Mouse (Mus musculus) embryonic stem cell, embryonic (primary cell): ENCODE measurements at regions not wholly inside any gene's neighbourhood (a gene's known extent, or its start where the extent isn't known, plus 50 kb on each side); places are given as distances from the start of the nearest gene placed in this dataset.

Source experiments
- CTCF ChIA-PET, 4 experiments: fragments of 300-600 bp in 2 of 4; fragments of 350-600 bp in 2 of 4; sonication (Branson Sonifier 250); formaldehyde crosslinking; loops; one replicate each; lab custom pipeline; 2022; ENCODE audit warnings: inconsistent platforms in 2 of 4; lab: Charles Lee
- POLR2A ChIA-PET, 4 experiments: fragments of 300-600 bp in 2 of 4; fragments of 350-600 bp in 2 of 4; sonication (Branson Sonifier 250); formaldehyde crosslinking; loops; one replicate each; lab custom pipeline; 2022; ENCODE audit warnings: antibody characterized with exemption in 4 of 4, inconsistent platforms in 1 of 4; lab: Charles Lee

DNA sequence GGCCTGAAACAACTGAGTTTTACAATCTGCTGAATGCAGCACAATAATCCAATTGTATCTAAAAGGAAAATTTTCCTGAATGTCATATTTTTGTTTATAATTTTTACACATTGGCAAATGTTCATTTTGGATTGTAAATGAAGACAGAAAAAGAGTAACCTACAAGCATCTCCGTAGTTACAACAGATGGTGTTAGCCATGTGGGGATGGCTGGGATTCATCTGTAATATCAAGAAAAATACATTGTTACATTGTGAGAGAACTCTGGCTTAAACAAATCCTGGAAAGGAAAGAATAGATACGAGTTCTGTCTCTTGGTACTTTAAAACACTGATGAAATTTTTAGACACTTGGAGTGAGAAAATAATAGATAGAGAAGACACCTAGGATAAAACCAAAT is 1106.0 kb downstream of the Grm8 start:
- CTCF ChIA-PET: no interaction called here
- POLR2A ChIA-PET: no interaction called here

DNA sequence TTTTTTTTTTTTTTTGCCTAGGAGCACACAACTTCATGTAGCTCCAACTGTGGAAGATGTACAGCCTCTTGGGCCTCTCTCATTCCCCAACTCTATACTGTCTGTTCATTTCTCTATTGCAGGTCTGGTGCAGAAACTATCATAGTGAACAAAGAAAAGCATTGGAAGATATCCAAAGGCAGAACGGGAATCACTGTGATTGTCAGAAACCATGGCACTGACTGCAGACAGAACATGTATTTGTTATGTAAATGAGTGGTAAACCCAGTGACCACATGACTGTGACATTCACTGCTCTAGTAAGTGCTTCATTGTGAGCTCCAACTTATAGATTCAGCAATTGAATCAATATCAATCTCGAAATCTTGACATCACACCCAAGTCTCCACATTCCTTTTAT is 1106.6 kb downstream of the Grm8 start:
- ChIA-PET CTCF (no interaction called here), POLR2A (interaction anchor here in 1 of 4 experiments (0.6 kb wide), 1 partner anchor 18 kb away, joined by 5 read pairs; no protein-coding TSS in a partner anchor)

DNA sequence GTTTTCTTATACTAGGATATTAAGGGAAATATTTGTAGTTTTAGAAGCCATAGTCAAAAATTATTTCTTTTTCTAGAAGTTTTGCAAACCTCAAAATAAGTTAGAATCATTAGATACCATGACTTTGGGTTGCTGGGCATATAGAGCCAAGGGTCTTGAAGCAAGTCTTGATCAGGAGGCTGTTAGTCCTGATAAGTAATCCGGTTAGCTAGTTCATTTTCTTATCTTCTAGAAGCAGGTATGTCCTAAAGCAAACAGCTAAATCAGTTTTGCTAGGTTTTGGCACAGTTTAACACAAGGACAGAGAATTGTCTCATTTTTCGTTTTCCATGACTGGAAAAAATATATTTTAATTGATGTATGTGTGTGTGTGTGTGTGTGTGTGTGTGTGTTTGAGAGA is 1113.3 kb downstream of the Grm8 start:
- ChIA-PET CTCF (no interaction called here), POLR2A (interaction anchor here in 1 of 4 experiments (0.7 kb wide), 1 partner anchor 30 kb away, joined by 4 read pairs; no protein-coding TSS in a partner anchor)

DNA sequence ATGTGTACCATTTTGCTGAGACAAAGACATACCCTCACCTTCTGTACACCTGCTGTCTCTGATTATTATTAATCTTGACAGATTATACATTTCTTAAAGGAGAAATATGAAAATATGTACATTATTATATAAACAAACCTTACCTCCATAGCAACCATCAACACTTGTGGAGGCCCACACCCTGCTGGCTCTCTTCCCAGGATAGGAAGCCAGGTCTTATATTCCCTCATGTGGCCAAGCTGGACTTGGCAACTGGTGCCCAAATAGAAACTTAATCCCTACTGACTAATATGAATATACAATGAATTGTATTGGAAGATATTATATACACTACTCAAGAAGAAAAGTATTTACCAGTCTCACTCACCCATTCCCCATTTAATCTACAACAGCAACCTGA is 1120.5 kb downstream of the Grm8 start:
- ChIA-PET CTCF (no interaction called here), POLR2A (no interaction called here)

DNA sequence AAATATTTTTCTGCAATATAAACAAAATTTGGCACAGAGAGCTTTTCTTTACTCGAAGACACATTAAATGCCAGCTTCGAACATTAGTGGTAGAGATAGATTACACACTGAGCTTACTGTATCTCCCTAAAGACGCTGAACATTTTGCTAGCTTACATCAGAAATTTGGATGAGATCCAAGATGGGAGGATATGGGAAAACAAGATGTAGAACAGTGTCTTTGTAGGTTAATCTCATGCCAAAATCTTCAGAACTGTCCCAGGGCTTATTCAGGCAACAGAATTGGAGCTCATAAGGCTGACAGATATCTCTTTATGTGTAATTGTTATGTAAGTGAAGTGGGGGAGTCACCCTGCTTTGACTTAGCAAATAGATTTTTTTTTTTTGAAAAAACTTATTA is 1158.4 kb downstream of the Grm8 start:
- ChIA-PET POLR2A (no interaction called here), CTCF (no interaction called here)

DNA sequence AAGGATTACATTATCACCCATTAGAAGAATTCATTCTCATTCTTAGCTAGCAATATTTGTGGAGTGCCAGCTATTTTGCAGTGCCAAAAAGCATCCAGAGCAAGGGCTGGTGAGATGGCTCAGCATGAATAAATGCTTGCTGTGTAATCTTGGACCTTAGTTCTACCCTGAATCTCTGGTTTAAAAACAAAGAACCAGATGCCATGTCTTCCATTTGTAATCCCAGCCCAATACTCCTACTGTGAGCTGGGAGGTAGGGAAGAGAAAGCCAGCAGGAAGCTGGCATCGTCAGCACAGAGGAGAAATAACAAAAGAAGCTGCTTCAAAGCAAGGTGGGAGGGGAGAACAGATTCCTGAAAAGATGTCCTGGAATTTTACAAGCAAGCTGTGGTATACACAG is 1140.1 kb upstream of the Pot1a start:
- POLR2A ChIA-PET: no interaction called here

More for the DNA sequence above, 1140.1 kb upstream of the Pot1a start:
- CTCF ChIA-PET: no interaction called here
